Mouse (Mus musculus) heart, postnatal 0 days (tissue): ENCODE results near the gene Hivep2.

Experiments used
- CTCF ChIP-seq: IDR thresholded peaks from 2 replicates; pipeline ENCODE4 v1.5.1; 2016; ENCODE audit warnings: antibody characterized with exemption, control low read depth, low read depth
- EP300 ChIP-seq: IDR thresholded peaks from 2 replicates; pipeline ENCODE4 v1.6.1; 2016; ENCODE audit warnings: antibody characterized with exemption, low read depth

GRCm38 (mm10) chr10:14192156-14192555 is 226.3 kb downstream of the Hivep2 start:
- TF ChIP-seq CTCF (no peak), EP300 (no peak)
